Mouse (Mus musculus): ENCODE measurements around the gene Mroh2a. TPM values are rescaled to one million over a fixed set of nuclear protein-coding genes. Genes with fewer than 3 reads are reported as not detected.

The Mroh2a gene
- under 0.01 and 0.01 TPM in 2 replicates for polyA plus RNA-seq (2012; rRNA removed)
- 0.38 and 0.81 TPM in 2 replicates for polyA plus RNA-seq (2014; fragmentation: Nextera tagmentation; extraction: Ambion mirVana)

GRCm38 (mm10) chr1:88226670-88227379 is at the start of gene Mroh2a:
Mroh2a (plus strand) TSS chr1:88226986.
- H3K9ac ChIP-seq (replicated peaks): no peak within 1 kb of the TSS
- H3K4me1 ChIP-seq (replicated peaks; ENCODE audit: control insufficient read depth in 2 of 2, insufficient read depth in 2 of 2, low read length in 1 of 2): no peaks in the 10 kb centered on the region
- TF ChIP-seq CTCF (IDR thresholded peaks at IDR 0.05; ENCODE audit: low read depth) (no peak), EP300 (IDR thresholded peaks at IDR 0.05; ENCODE audit: low read depth) (no peak)
- peaks cover 13% of the 10 kb centered on the region for H3K9me3 ChIP-seq (ENCODE audit: control insufficient read depth, low read length)
- DNase-seq (ENCODE audit: low read depth in 3 of 3, low spot score in 3 of 3) (no peak), ATAC-seq (ENCODE audit: insufficient read depth) (no peak)
- no peak within 1 kb of the TSS for H3K4me2 ChIP-seq (ENCODE audit: low read depth)
- no peak within 1 kb of the TSS for H3K4me3 ChIP-seq (ENCODE audit: insufficient read depth in 1 of 2, low read depth in 2 of 2, low read length in 2 of 2)
- no peaks in the 10 kb centered on the region for H3K36me3 ChIP-seq (replicated peaks; ENCODE audit: control insufficient read depth, insufficient read depth, low read depth)
- no peak within 1 kb of the TSS for H3K27ac ChIP-seq
- H3K27me3 ChIP-seq (ENCODE audit: control insufficient read depth, insufficient read depth, low read length): no peaks in the 10 kb centered on the region
- 34% methylated on average over 5 of the region's 5 CpGs for WGBS (ENCODE audit: insufficient replicate concordance)

DNA sequence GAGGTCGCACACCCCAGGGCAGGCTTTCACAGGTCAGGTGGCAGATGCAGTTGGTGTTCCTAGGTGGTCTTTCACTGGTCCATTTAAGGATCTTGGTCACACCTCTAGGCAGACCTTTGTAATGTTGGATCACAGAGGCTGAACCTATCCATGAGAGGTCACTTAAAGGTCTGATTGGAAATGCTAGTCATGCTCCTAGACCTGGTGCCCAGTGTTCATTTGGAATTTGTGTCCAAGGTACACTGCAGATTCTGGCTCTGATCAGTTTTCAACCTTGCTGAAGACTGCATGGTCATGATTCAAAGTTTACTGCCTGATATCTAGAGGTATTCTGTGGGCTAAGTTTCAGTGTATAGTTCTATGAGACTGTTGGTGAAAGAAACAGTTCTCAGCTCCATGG is 47.1 kb upstream of the Mroh2a start:
- ATAC-seq (ENCODE audit: insufficient read depth): no peak
- TF ChIP-seq EP300 (IDR thresholded peaks at IDR 0.05; ENCODE audit: low read depth): no peak
- no peak for TF ChIP-seq CTCF (IDR thresholded peaks at IDR 0.05; ENCODE audit: low read depth)
- Histone ChIP-seq H3K36me3 (replicated peaks; ENCODE audit: control insufficient read depth, insufficient read depth, low read depth) (no peaks in the 10 kb centered on the region), H3K9me3 (ENCODE audit: control insufficient read depth, low read length) (peaks cover 4% of the 10 kb centered on the region), H3K9ac (replicated peaks) (no peak overlapping the region), H3K27me3 (ENCODE audit: control insufficient read depth, insufficient read depth, low read length) (no peaks in the 10 kb centered on the region), H3K4me3 (ENCODE audit: insufficient read depth in 1 of 2, low read depth in 2 of 2, low read length in 2 of 2) (no peak overlapping the region), H3K27ac (no peak overlapping the region), H3K4me1 (replicated peaks; ENCODE audit: control insufficient read depth in 2 of 2, insufficient read depth in 2 of 2, low read length in 1 of 2) (no peaks in the 10 kb centered on the region), H3K4me2 (ENCODE audit: low read depth) (no peak overlapping the region)
- DNase-seq (ENCODE audit: low read depth in 3 of 3, low spot score in 3 of 3): no peak
- 82% methylated on average over 1 of the region's 1 CpGs for WGBS (ENCODE audit: insufficient replicate concordance)

DNA sequence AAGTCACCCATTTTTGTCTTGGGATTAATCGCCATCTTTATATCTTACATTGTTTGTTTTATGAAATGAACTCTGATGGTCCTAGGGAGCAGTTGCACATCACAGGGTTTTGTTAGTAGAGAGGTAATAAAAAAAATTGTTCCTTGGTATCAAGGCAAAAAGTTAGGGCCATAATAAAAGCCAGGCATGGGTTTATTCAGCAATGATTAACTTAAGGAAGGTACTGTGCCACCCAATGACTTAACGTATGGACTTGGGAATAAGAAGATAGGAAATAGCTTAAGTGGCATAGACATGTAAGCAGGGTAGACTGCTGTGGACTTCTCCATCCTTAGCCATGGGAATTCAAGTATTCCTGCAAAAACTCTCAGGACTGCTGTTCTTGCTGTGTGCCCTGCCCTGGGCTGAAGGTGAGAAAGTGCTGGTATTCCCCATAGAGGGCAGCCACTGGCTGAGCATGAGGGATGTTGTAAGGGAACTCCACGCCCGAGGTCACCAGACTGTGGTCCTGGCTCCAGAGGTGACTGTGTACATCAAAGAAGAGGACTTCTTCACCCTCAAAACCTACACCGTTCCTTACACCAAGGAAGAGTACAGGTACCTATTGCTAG is 40.4 kb upstream of the Mroh2a start:
- no peak overlapping the region for H3K27ac ChIP-seq
- H3K4me2 ChIP-seq (ENCODE audit: low read depth): no peak overlapping the region
- DNase-seq (ENCODE audit: low read depth in 3 of 3, low spot score in 3 of 3) (no peak), ATAC-seq (ENCODE audit: insufficient read depth) (no peak)
- H3K4me1 ChIP-seq (replicated peaks; ENCODE audit: control insufficient read depth in 2 of 2, insufficient read depth in 2 of 2, low read length in 1 of 2): no peaks in the 10 kb centered on the region
- H3K9me3 ChIP-seq (ENCODE audit: control insufficient read depth, low read length): no peaks in the 10 kb centered on the region
- no peak overlapping the region for H3K9ac ChIP-seq (replicated peaks)
- no peak overlapping the region for H3K4me3 ChIP-seq (ENCODE audit: insufficient read depth in 1 of 2, low read depth in 2 of 2, low read length in 2 of 2)
- TF ChIP-seq CTCF (IDR thresholded peaks at IDR 0.05; ENCODE audit: low read depth): no peak
- TF ChIP-seq EP300 (IDR thresholded peaks at IDR 0.05; ENCODE audit: low read depth): no peak
- H3K36me3 ChIP-seq (replicated peaks; ENCODE audit: control insufficient read depth, insufficient read depth, low read depth): no peaks in the 10 kb centered on the region
- H3K27me3 ChIP-seq (ENCODE audit: control insufficient read depth, insufficient read depth, low read length): no peaks in the 10 kb centered on the region
- WGBS (ENCODE audit: insufficient replicate concordance): 66% methylated on average over 5 of the region's 5 CpGs

DNA sequence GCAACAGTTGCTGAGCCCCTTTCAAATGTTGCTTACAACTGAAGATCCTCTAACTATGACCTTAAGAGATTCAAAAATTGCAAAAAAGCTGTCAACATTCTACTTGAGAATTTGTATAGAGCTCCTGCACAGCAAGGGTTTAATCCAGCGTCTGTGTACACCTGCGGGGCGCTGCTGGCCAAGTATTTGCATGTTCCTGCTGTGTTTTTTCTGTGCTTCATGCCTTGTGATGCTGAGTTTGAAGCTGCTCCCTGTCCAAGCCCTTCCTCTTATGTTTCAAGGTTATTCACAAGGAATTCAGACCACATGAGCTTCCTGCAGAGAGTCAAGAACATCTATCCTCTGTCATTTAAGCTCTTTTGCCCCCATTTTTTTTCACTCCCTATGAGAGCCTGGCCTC is 34.6 kb upstream of the Mroh2a start:
- 48% methylated on average over 3 of the region's 3 CpGs for WGBS (ENCODE audit: insufficient replicate concordance)
- TF ChIP-seq EP300 (IDR thresholded peaks at IDR 0.05; ENCODE audit: low read depth) (no peak), CTCF (IDR thresholded peaks at IDR 0.05; ENCODE audit: low read depth) (no peak)
- H3K27ac ChIP-seq: no peak overlapping the region

GRCm38 (mm10) chr1:88195687-88196086 is 31.1 kb upstream of the Mroh2a start:
- DNase-seq (ENCODE audit: low read depth in 3 of 3, low spot score in 3 of 3) (no peak), ATAC-seq (ENCODE audit: insufficient read depth) (no peak)
- no peaks in the 10 kb centered on the region for H3K4me1 ChIP-seq (replicated peaks; ENCODE audit: control insufficient read depth in 2 of 2, insufficient read depth in 2 of 2, low read length in 1 of 2)
- H3K27me3 ChIP-seq (ENCODE audit: control insufficient read depth, insufficient read depth, low read length): no peaks in the 10 kb centered on the region
- WGBS (ENCODE audit: insufficient replicate concordance): 81% methylated on average over 1 of the region's 1 CpGs
- no peak overlapping the region for H3K4me2 ChIP-seq (ENCODE audit: low read depth)
- no peaks in the 10 kb centered on the region for H3K36me3 ChIP-seq (replicated peaks; ENCODE audit: control insufficient read depth, insufficient read depth, low read depth)
- no peak overlapping the region for H3K9ac ChIP-seq (replicated peaks)
- no peak overlapping the region for H3K27ac ChIP-seq
- H3K9me3 ChIP-seq (ENCODE audit: control insufficient read depth, low read length): no peaks in the 10 kb centered on the region
- TF ChIP-seq CTCF (IDR thresholded peaks at IDR 0.05; ENCODE audit: low read depth) (no peak), EP300 (IDR thresholded peaks at IDR 0.05; ENCODE audit: low read depth) (no peak)
- no peak overlapping the region for H3K4me3 ChIP-seq (ENCODE audit: insufficient read depth in 1 of 2, low read depth in 2 of 2, low read length in 2 of 2)

More for the DNA sequence above, 34.6 kb upstream of the Mroh2a start:
- H3K9me3 ChIP-seq (ENCODE audit: control insufficient read depth, low read length): no peaks in the 10 kb centered on the region
- H3K4me2 ChIP-seq (ENCODE audit: low read depth): no peak overlapping the region
- DNase-seq (ENCODE audit: low read depth in 3 of 3, low spot score in 3 of 3) (no peak), ATAC-seq (ENCODE audit: insufficient read depth) (no peak)
- H3K4me1 ChIP-seq (replicated peaks; ENCODE audit: control insufficient read depth in 2 of 2, insufficient read depth in 2 of 2, low read length in 1 of 2): no peaks in the 10 kb centered on the region
- H3K9ac ChIP-seq (replicated peaks): no peak overlapping the region
- H3K36me3 ChIP-seq (replicated peaks; ENCODE audit: control insufficient read depth, insufficient read depth, low read depth): no peaks in the 10 kb centered on the region
- no peak overlapping the region for H3K4me3 ChIP-seq (ENCODE audit: insufficient read depth in 1 of 2, low read depth in 2 of 2, low read length in 2 of 2)
- H3K27me3 ChIP-seq (ENCODE audit: control insufficient read depth, insufficient read depth, low read length): no peaks in the 10 kb centered on the region
